Mouse (Mus musculus): ENCODE results near the gene Gm20388. TPM values are rescaled to one million over a fixed set of nuclear protein-coding genes. Genes with fewer than 3 reads are reported as not detected.

Gene Gm20388
- total and polyA plus RNA-seq, 3 experiments, result 0.02 to 0.05 TPM; not detected in 1

- TF ChIP-seq TAL1 (conservative IDR thresholded peaks at IDR 0.05; ENCODE audit: low read depth, low read length) (no peak), GATA1 (IDR thresholded peaks at IDR 0.05; ENCODE audit: borderline replicate concordance, low read length) (no peak), POLR2AphosphoS5 (IDR thresholded peaks at IDR 0.05; ENCODE audit: insufficient replicate concordance, low read depth, low read length) (no peak), CTCF (IDR thresholded peaks at IDR 0.05; ENCODE audit: low read depth, low read length) (no peak), GATA2 (IDR thresholded peaks at IDR 0.05; ENCODE audit: borderline replicate concordance, low read depth, low read length) (no peak)
- Histone ChIP-seq H3K4me1 (ENCODE audit: insufficient read depth, low read depth, low read length) (peaks cover 99% of the 10 kb centered on the region), H3K27me3 (ENCODE audit: insufficient read depth, low read length) (peaks cover 5% of the 10 kb centered on the region; the same call in 1 of the 2 replicates), H3K4me3 (ENCODE audit: low read depth, low read length) (peak overlapping the region; percentile 55; the same call in 1 of the 2 replicates), H3K9me3 (replicated peaks) (no peaks in the 10 kb centered on the region), H3K36me3 (replicated peaks) (peaks cover 96% of the 10 kb centered on the region)
- no peak for DNase-seq (ENCODE audit: low spot score)
- no peak for ATAC-seq (ENCODE audit: extremely low read depth, insufficient number of reproducible peaks, low FRiP score, poor library complexity, severe bottlenecking)
Observed at GRCm38 (mm10) chr8:122299581-122300254, 2389.1 kb downstream of the Gm20388 start.

GRCm38 (mm10) chr8:122301081-122301480 is 2390.4 kb downstream of the Gm20388 start:
- Histone ChIP-seq H3K4me1 (ENCODE audit: insufficient read depth, low read depth, low read length) (peaks cover 99% of the 10 kb centered on the region), H3K36me3 (replicated peaks) (peaks cover 98% of the 10 kb centered on the region), H3K4me3 (ENCODE audit: low read depth, low read length) (peak overlapping the region; percentile 49; the same call in 1 of the 2 replicates), H3K9me3 (replicated peaks) (no peaks in the 10 kb centered on the region), H3K27me3 (ENCODE audit: insufficient read depth, low read length) (peaks cover 5% of the 10 kb centered on the region; the same call in 1 of the 2 replicates)
- TF ChIP-seq GATA1 (IDR thresholded peaks at IDR 0.05; ENCODE audit: borderline replicate concordance, low read length) (no peak), POLR2AphosphoS5 (IDR thresholded peaks at IDR 0.05; ENCODE audit: insufficient replicate concordance, low read depth, low read length) (no peak), TAL1 (conservative IDR thresholded peaks at IDR 0.05; ENCODE audit: low read depth, low read length) (no peak), GATA2 (IDR thresholded peaks at IDR 0.05; ENCODE audit: borderline replicate concordance, low read depth, low read length) (no peak), CTCF (IDR thresholded peaks at IDR 0.05; ENCODE audit: low read depth, low read length) (no peak)
- DNase-seq (ENCODE audit: low spot score) (no peak), ATAC-seq (ENCODE audit: extremely low read depth, insufficient number of reproducible peaks, low FRiP score, poor library complexity, severe bottlenecking) (no peak)

GRCm38 (mm10) chr8:122301866-122302265 is 2391.2 kb downstream of the Gm20388 start:
- H3K4me3 ChIP-seq (ENCODE audit: low read depth, low read length), result peak overlapping the region; percentile 61; the same call in 1 of the 2 replicates
- peaks cover 5% of the 10 kb centered on the region; the same call in 1 of the 2 replicates for H3K27me3 ChIP-seq (ENCODE audit: insufficient read depth, low read length)
- H3K9me3 ChIP-seq (replicated peaks), result no peaks in the 10 kb centered on the region
- TF ChIP-seq TAL1 (conservative IDR thresholded peaks at IDR 0.05; ENCODE audit: low read depth, low read length) (no peak), CTCF (IDR thresholded peaks at IDR 0.05; ENCODE audit: low read depth, low read length) (no peak), GATA1 (IDR thresholded peaks at IDR 0.05; ENCODE audit: borderline replicate concordance, low read length) (no peak), GATA2 (IDR thresholded peaks at IDR 0.05; ENCODE audit: borderline replicate concordance, low read depth, low read length) (no peak)
- peaks cover 99% of the 10 kb centered on the region for H3K4me1 ChIP-seq (ENCODE audit: insufficient read depth, low read depth, low read length)
- H3K36me3 ChIP-seq (replicated peaks), result peaks cover 98% of the 10 kb centered on the region
- ATAC-seq (ENCODE audit: extremely low read depth, insufficient number of reproducible peaks, low FRiP score, poor library complexity, severe bottlenecking) (0 out of 2 replicates have a peak, but pooled peaks have one; percentile 11), DNase-seq (ENCODE audit: low spot score) (no peak)

- H3K9me3 ChIP-seq (replicated peaks), result no peaks in the 10 kb centered on the region
- peaks cover 99% of the 10 kb centered on the region for H3K4me1 ChIP-seq (ENCODE audit: insufficient read depth, low read depth, low read length)
- H3K27me3 ChIP-seq (ENCODE audit: insufficient read depth, low read length), result peaks cover 5% of the 10 kb centered on the region; the same call in 1 of the 2 replicates
- TF ChIP-seq TAL1 (conservative IDR thresholded peaks at IDR 0.05; ENCODE audit: low read depth, low read length) (no peak), GATA1 (IDR thresholded peaks at IDR 0.05; ENCODE audit: borderline replicate concordance, low read length) (no peak), POLR2AphosphoS5 (IDR thresholded peaks at IDR 0.05; ENCODE audit: insufficient replicate concordance, low read depth, low read length) (no peak), GATA2 (IDR thresholded peaks at IDR 0.05; ENCODE audit: borderline replicate concordance, low read depth, low read length) (no peak), CTCF (IDR thresholded peaks at IDR 0.05; ENCODE audit: low read depth, low read length) (no peak)
- H3K4me3 ChIP-seq (ENCODE audit: low read depth, low read length), result peak overlapping the region; percentile 61; the same call in 1 of the 2 replicates
- ATAC-seq (ENCODE audit: extremely low read depth, insufficient number of reproducible peaks, low FRiP score, poor library complexity, severe bottlenecking), result no peak
- peaks cover 98% of the 10 kb centered on the region for H3K36me3 ChIP-seq (replicated peaks)
- no peak for DNase-seq (ENCODE audit: low spot score)
Observed at GRCm38 (mm10) chr8:122303451-122303850, 2392.8 kb downstream of the Gm20388 start.

- H3K4me3 ChIP-seq (ENCODE audit: low read depth, low read length), result no peak overlapping the region; the same call in 1 of the 2 replicates
- peak; percentile 30; the same call in 1 of the 2 replicates for ATAC-seq (ENCODE audit: extremely low read depth, insufficient number of reproducible peaks, low FRiP score, poor library complexity, severe bottlenecking)
- H3K27me3 ChIP-seq (ENCODE audit: insufficient read depth, low read length), result peaks cover 5% of the 10 kb centered on the region; the same call in 1 of the 2 replicates
- H3K36me3 ChIP-seq (replicated peaks), result peaks cover 98% of the 10 kb centered on the region
- peak; percentile 67 for DNase-seq (ENCODE audit: low spot score)
- no peaks in the 10 kb centered on the region for H3K9me3 ChIP-seq (replicated peaks)
- peaks cover 99% of the 10 kb centered on the region for H3K4me1 ChIP-seq (ENCODE audit: insufficient read depth, low read depth, low read length)
- TF ChIP-seq GATA2 (IDR thresholded peaks at IDR 0.05; ENCODE audit: borderline replicate concordance, low read depth, low read length), result no peak
- TF ChIP-seq CTCF (IDR thresholded peaks at IDR 0.05; ENCODE audit: low read depth, low read length), result no peak
- no peak for TF ChIP-seq GATA1 (IDR thresholded peaks at IDR 0.05; ENCODE audit: borderline replicate concordance, low read length)
- no peak for TF ChIP-seq POLR2AphosphoS5 (IDR thresholded peaks at IDR 0.05; ENCODE audit: insufficient replicate concordance, low read depth, low read length)
- TF ChIP-seq TAL1 (conservative IDR thresholded peaks at IDR 0.05; ENCODE audit: low read depth, low read length), result no peak
Observed at GRCm38 (mm10) chr8:122304058-122304457, 2393.4 kb downstream of the Gm20388 start.

GRCm38 (mm10) chr8:122306660-122307399 is 2396.2 kb downstream of the Gm20388 start:
- no peak for ATAC-seq (ENCODE audit: extremely low read depth, insufficient number of reproducible peaks, low FRiP score, poor library complexity, severe bottlenecking)
- Histone ChIP-seq H3K4me3 (ENCODE audit: low read depth, low read length) (peak overlapping the region; percentile 60; the same call in 1 of the 2 replicates), H3K9me3 (replicated peaks) (no peaks in the 10 kb centered on the region), H3K27me3 (ENCODE audit: insufficient read depth, low read length) (no peaks in the 10 kb centered on the region), H3K4me1 (ENCODE audit: insufficient read depth, low read depth, low read length) (peaks cover 99% of the 10 kb centered on the region), H3K36me3 (replicated peaks) (peaks cover 98% of the 10 kb centered on the region)
- peak; percentile 49; the same call in 1 of the 2 replicates for TF ChIP-seq GATA2 (IDR thresholded peaks at IDR 0.05; ENCODE audit: borderline replicate concordance, low read depth, low read length)
- TF ChIP-seq TAL1 (conservative IDR thresholded peaks at IDR 0.05; ENCODE audit: low read depth, low read length), result no peak; the same call in 1 of the 2 replicates
- DNase-seq (ENCODE audit: low spot score), result no peak

Measured in G1E (cell line).